Mouse (Mus musculus): ENCODE results near the gene B3galt4. TPM values are rescaled to one million over a fixed set of nuclear protein-coding genes. Genes with fewer than 3 reads are reported as not detected.

The B3galt4 gene
- polyA plus RNA-seq (2015; fragmentation: Nextera tagmentation; extraction: Ambion mirVana), result 5.6 and 7.0 TPM in 2 replicates

DNA sequence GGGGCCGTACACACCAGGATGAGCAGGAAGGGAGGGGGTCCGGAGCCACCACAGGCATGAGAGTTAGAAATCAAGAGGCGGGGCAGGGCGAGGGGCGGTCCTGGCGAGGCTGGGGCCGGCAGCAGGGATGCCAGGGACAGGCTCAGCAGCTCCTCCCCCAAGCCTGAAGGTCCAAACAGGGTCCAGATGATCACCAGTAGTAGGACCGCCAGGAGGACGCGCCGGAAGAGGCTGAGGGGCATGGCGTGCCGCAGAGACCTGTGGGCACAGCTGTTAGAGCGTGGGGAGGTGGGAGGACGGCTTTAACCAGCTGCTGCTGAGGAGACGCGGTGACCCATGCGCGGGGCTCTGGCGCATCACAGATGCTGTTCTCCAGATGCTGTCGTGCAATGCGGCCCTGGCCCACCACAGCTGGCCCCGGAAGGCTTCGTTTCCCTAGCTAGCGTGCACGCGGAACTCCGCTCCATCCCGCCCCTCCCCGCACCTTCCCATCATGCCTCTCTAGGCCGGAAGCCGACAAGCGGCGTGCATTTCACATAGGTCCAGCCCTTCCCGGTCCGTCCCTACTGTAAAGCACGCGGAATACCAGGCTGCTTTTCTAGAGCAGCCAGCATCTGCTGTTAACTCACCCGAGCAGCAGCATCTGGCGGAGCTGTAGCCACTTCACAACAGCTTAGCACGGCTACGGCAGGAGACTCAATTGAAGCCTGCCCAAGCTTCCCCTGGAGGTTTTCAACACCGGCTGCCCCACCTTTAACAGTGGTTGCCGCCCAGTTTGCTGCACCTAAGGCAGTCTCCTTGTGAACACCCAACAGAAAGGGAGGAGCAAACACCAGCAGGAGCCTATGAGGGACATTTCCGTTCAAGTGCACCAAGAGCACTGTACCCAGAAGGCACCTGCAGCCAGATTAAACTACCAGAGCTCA lies at the start of gene B3galt4:
TSS of gene B3galt4 (minus strand) at position 468 of the 926 bp plus-strand sequence.

DNA sequence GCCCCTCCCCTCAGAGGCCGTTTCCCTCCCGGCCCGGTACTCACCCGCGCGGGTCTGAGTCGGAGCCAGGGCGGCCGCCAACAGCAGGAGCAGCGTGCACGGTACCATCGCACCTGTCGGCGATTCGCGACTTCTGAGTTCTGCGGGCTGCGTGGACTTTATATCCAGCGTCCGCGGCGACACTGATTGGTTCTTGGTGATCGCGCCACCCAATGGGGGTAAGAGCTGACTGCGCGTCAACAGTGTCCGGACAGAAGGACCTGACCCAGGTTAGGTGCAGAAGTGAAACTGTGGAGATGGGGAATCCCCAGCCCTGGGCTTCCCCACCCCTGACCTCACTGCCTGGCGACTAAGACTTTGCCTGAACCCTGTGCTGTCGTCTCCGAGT lies 48.9 kb upstream of the B3galt4 start, which contains the start of gene H2-K1:
TSS of gene H2-K1 (minus strand) at position 198 of the 388 bp plus-strand sequence.

DNA sequence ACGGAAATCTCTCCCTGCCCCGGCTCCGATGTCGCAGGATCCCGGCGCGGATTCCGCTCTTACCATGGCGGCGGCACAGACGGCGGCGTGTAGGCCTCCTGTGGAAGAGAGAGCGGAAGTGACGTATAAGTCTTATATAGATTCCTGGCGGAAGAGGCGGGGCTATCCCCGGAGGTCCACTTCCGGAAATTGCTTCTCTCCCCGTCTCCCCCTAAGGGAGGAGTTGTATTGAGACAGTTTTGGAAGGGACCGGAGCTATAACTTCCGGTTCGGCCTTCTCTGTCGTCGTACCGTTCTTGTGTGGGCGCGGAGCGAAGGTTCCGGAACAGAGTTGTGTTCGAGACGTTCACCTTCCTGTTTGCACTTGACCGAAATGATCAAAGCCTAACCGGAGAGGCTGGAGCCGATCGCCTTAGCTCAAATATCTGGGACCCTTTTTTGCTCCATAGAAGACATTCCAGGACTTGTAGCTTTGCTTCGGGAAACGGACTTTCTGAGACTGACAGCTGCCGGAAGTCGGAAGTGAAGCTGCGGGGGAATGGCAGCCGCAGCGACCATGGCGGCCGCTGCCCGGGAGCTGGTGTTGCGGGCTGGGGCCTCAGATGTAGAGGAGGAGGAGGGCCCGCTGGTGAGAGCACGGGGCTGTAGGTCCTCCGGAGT lies 4.4 kb upstream of the B3galt4 start, which contains the start of the genes Vps52 and Rps18:
TSS of gene Vps52 (plus strand) at position 258 of the 660 bp plus-strand sequence.
TSS of gene Rps18 (minus strand) at position 447 of the 660 bp plus-strand sequence.

DNA sequence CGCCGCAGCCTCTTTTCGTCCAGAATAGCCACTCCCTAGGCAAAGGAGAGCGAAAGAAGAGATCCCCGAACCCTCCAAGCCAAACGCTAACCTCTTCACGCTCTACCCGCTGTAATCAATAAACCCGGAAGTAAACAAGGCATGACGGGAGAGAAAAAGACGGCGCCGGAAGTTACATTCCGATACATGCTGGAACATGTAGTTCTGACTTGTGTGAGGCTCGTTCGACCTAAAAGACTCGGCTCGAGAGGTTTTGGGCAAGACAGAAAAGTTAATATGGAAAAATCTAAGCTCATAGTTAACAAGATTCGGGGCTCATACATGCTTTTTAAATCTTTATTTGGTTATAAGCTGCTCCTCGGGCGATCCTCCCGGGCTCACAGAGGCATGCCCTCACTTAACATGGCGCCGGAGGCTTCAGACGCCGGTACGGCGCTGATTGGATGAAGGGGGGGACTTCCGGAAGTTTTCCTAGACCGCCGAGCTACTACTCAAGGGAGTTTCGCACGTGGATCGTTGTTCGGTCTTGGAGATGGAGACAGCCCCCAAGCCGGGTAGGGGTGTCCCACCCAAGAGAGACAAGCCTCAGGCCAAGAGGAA lies 11.0 kb downstream of the B3galt4 start, which contains the start of the genes Pfdn6 and Wdr46:
TSS of gene Pfdn6 (minus strand) at position 138 of the 600 bp plus-strand sequence.
TSS of gene Wdr46 (plus strand) at position 455 of the 600 bp plus-strand sequence.

DNA sequence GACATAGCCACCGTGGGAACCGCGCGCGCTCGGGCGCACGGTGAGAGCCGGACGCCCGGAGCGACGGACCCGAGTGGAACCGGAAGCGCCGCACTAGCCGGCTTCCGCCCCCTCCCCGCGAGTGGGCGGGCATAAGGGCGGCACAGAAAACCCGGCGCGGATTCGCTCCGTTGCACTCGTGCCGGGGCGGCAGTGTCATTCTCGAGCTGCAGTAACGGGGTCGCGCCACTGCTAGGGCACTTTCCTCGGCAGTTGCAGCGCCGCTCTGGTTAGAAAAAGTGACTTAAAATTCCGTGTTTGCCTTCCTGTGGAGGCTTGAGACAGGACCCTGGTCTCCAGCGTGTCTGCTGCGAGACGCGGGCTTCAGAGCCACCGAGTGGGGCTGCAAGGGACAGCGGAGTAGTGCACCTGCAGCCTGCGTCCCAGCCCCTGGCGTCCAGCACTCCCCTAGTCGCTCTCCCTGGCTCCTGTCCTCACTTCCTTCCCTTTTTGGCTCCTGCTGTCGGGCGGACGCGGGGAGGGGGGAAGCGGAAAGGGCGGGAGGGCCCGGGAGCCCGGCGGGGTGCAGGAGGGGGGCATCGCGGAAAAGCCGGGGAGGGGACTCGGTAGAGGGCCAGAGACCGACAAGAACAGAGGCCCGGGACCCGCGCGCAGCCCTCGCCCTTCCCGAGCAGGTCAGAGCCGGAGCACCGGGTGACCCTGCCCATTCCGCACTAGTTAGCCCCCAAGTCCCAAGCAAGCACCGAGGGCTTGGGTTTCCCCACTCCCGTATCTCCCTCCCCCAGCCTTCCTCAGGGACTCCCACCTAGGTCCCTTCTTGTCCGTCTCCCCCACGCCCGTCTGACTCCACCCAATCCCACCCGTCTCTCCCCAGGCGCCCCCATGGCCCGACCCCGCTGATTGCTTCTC lies 21.7 kb downstream of the B3galt4 start, which contains the start of gene Rgl2:
TSS of gene Rgl2 (plus strand) at position 173 of the 909 bp plus-strand sequence.

DNA sequence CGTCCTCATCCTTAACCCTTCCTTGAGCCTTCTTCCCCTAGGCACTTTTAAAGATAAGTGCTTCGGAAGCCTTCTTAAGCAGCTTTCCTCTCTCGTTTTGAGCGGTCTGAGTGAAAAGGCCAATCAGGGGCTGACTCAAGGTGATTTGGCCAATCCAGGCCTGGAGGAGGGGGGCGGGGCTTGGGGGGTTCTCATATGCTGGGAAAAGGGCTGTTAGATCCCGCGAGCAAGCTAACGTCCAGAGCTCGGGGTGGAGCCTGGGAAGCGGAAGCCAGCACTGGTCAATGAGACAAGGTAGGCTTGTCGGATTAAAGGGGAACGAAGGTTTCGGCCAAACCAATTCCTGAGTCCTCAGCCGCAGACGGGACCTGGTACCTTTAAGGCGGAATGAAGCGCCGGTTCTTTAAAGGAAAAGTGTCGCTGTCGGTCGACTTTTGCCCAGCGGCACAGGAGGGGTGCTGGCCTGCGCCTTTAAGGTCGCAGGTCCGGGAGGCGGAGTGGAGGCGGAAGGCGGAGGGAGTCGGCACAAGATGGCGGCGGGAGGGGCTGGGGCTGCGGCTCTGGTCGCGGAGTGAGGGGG lies 35.5 kb downstream of the B3galt4 start, which contains the start of the genes Tapbp and Zbtb22:
TSS of gene Tapbp (plus strand) at position 229 of the 580 bp plus-strand sequence.
TSS of gene Zbtb22 (plus strand) at position 234 of the 580 bp plus-strand sequence.

DNA sequence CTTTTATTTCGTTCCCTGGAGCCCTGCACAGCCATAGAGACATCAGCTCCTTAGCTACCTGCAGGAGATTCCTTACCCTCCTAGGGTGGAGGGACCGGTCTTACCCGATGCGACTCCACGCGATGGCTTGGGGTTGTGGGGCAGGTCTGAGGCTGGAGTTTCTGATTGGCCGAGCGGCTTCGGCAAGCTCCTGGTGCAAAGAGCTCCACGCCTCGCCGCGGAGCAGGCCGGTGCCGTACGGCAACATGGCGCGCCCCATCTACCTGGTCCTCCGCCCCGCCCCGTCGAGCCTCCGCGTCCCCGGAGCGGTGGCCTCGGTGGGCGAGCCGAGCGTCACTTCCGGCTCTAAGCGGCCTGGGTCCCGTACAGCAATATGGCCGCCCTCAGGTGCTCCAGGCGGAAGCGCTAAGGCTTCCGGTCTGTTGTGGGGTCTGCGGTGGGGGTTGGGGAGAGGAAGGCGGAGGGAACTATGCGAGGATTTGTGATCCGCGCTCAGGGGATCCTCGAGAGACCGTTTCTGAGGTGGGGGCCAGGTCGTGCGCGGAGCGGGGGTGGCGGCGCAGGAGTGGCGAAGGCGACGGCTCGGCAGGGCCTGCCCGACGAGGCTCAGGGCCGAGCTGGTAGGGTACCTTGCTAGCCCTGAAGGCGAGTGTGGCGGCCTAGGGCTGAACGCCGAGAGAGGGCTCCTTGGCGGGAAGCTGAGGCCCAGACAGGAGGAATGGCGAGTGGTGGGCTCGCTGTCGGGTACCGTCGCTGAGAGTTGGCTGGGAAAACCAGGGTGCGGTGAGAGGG lies 42.0 kb downstream of the B3galt4 start, which contains the start of gene Daxx:
TSS of gene Daxx (plus strand) at position 338 of the 792 bp plus-strand sequence.

DNA sequence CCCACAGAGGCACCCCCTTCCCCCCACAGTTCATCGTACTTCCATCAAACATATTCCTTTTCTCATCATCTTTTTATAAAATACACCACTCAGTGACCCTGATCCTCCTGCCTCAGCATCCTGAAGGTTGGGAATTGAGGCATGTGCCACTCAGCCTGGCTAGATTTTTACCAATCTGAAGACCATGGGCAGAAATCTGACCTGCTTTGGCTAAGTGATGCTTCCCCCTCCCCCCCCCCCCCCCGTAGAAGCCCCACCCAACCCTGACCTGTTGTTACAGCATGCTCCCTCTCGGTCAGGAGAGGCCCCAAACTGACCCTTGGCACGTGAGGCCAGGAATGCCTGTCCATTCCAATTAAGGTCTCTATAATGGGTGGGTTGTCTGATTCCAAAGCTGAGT lies 46.5 kb downstream of the B3galt4 start, which contains the start of gene Platr17:
TSS of gene Platr17 (plus strand) at position 301 of the 400 bp plus-strand sequence.

Other genes with a start within 250 kb of the B3galt4 start
- 75.3 and 77.9 TPM in 2 replicates for gene March2, start 232.8 kb downstream of the B3galt4 start, polyA plus RNA-seq (2015; fragmentation: Nextera tagmentation; extraction: Ambion mirVana)
- gene Rab11b, start 191.0 kb downstream of the B3galt4 start, polyA plus RNA-seq (2015; fragmentation: Nextera tagmentation; extraction: Ambion mirVana), result 235 and 237 TPM in 2 replicates
- gene Angptl4, start 169.7 kb downstream of the B3galt4 start, polyA plus RNA-seq (2015; fragmentation: Nextera tagmentation; extraction: Ambion mirVana), result 76.0 and 98.6 TPM in 2 replicates
- gene Kank3, start 141.0 kb downstream of the B3galt4 start, polyA plus RNA-seq (2015; fragmentation: Nextera tagmentation; extraction: Ambion mirVana), result 29.3 and 30.3 TPM in 2 replicates
- gene Rps28, start 126.9 kb downstream of the B3galt4 start, polyA plus RNA-seq (2015; fragmentation: Nextera tagmentation; extraction: Ambion mirVana), result 640 and 826 TPM in 2 replicates
- 501 and 563 TPM in 2 replicates for gene Ndufa7, start 126.9 kb downstream of the B3galt4 start, polyA plus RNA-seq (2015; fragmentation: Nextera tagmentation; extraction: Ambion mirVana)
- gene Cd320, start 108.4 kb downstream of the B3galt4 start, polyA plus RNA-seq (2015; fragmentation: Nextera tagmentation; extraction: Ambion mirVana), result 28.6 and 40.2 TPM in 2 replicates
- gene Gm7029, start 77.7 kb downstream of the B3galt4 start, polyA plus RNA-seq (2015; fragmentation: Nextera tagmentation; extraction: Ambion mirVana), result not detected in 2 replicates
- 1.4 and 2.0 TPM in 2 replicates for gene Kifc1, start 60.8 kb downstream of the B3galt4 start, polyA plus RNA-seq (2015; fragmentation: Nextera tagmentation; extraction: Ambion mirVana)
- gene Platr17, start 46.4 kb downstream of the B3galt4 start, polyA plus RNA-seq (2015; fragmentation: Nextera tagmentation; extraction: Ambion mirVana), result 0.18 and 0.55 TPM in 2 replicates
- gene Daxx, start 42.1 kb downstream of the B3galt4 start, polyA plus RNA-seq (2015; fragmentation: Nextera tagmentation; extraction: Ambion mirVana), result 22.3 and 22.6 TPM in 2 replicates
- gene Tapbp, start 35.6 kb downstream of the B3galt4 start, polyA plus RNA-seq (2015; fragmentation: Nextera tagmentation; extraction: Ambion mirVana), result 28.8 and 38.5 TPM in 2 replicates
- 10.8 and 12.1 TPM in 2 replicates for gene Zbtb22, start 35.6 kb downstream of the B3galt4 start, polyA plus RNA-seq (2015; fragmentation: Nextera tagmentation; extraction: Ambion mirVana)
- 20.9 and 22.0 TPM in 2 replicates for gene Rgl2, start 21.9 kb downstream of the B3galt4 start, polyA plus RNA-seq (2015; fragmentation: Nextera tagmentation; extraction: Ambion mirVana)
- 91.1 and 107 TPM in 2 replicates for gene Pfdn6, start 11.1 kb downstream of the B3galt4 start, polyA plus RNA-seq (2015; fragmentation: Nextera tagmentation; extraction: Ambion mirVana)
- 13.7 and 15.4 TPM in 2 replicates for gene Wdr46, start 10.8 kb downstream of the B3galt4 start, polyA plus RNA-seq (2015; fragmentation: Nextera tagmentation; extraction: Ambion mirVana)
- 31.6 and 31.8 TPM in 2 replicates for gene Vps52, start 4.3 kb upstream of the B3galt4 start, polyA plus RNA-seq (2015; fragmentation: Nextera tagmentation; extraction: Ambion mirVana)
- 1,060 and 1,200 TPM in 2 replicates for gene Rps18, start 4.5 kb upstream of the B3galt4 start, polyA plus RNA-seq (2015; fragmentation: Nextera tagmentation; extraction: Ambion mirVana)
- 49.2 and 107 TPM in 2 replicates for gene H2-K1, start 48.9 kb upstream of the B3galt4 start, polyA plus RNA-seq (2015; fragmentation: Nextera tagmentation; extraction: Ambion mirVana)
- gene Ring1, start 73.2 kb upstream of the B3galt4 start, polyA plus RNA-seq (2015; fragmentation: Nextera tagmentation; extraction: Ambion mirVana), result 12.3 and 13.6 TPM in 2 replicates
- gene H2-Ke6, start 76.6 kb upstream of the B3galt4 start, polyA plus RNA-seq (2015; fragmentation: Nextera tagmentation; extraction: Ambion mirVana), result 46.7 and 46.9 TPM in 2 replicates
- 82.1 and 94.7 TPM in 2 replicates for gene Slc39a7, start 80.2 kb upstream of the B3galt4 start, polyA plus RNA-seq (2015; fragmentation: Nextera tagmentation; extraction: Ambion mirVana)
- 31.9 and 33.4 TPM in 2 replicates for gene Rxrb, start 80.3 kb upstream of the B3galt4 start, polyA plus RNA-seq (2015; fragmentation: Nextera tagmentation; extraction: Ambion mirVana)
- gene Col11a2, start 87.9 kb upstream of the B3galt4 start, polyA plus RNA-seq (2015; fragmentation: Nextera tagmentation; extraction: Ambion mirVana), result 1.9 and 5.7 TPM in 2 replicates
- gene H2-Oa, start 140.9 kb upstream of the B3galt4 start, polyA plus RNA-seq (2015; fragmentation: Nextera tagmentation; extraction: Ambion mirVana), result 0.27 and 0.35 TPM in 2 replicates
- gene H2-DMa, start 168.1 kb upstream of the B3galt4 start, polyA plus RNA-seq (2015; fragmentation: Nextera tagmentation; extraction: Ambion mirVana), result 10.7 and 10.8 TPM in 2 replicates
- gene Brd2, start 171.1 kb upstream of the B3galt4 start, polyA plus RNA-seq (2015; fragmentation: Nextera tagmentation; extraction: Ambion mirVana), result 42.6 and 45.7 TPM in 2 replicates
- 0.17 and 0.33 TPM in 2 replicates for gene H2-DMb2, start 191.8 kb upstream of the B3galt4 start, polyA plus RNA-seq (2015; fragmentation: Nextera tagmentation; extraction: Ambion mirVana)
- gene H2-DMb1, start 201.6 kb upstream of the B3galt4 start, polyA plus RNA-seq (2015; fragmentation: Nextera tagmentation; extraction: Ambion mirVana), result 0.44 and 1.1 TPM in 2 replicates
- 3.5 and 5.1 TPM in 2 replicates for gene Tap1, start 236.1 kb upstream of the B3galt4 start, polyA plus RNA-seq (2015; fragmentation: Nextera tagmentation; extraction: Ambion mirVana)
- 3.6 and 6.3 TPM in 2 replicates for gene Psmb9, start 236.3 kb upstream of the B3galt4 start, polyA plus RNA-seq (2015; fragmentation: Nextera tagmentation; extraction: Ambion mirVana)
- 11.0 and 17.6 TPM in 2 replicates for gene Psmb8, start 246.2 kb upstream of the B3galt4 start, polyA plus RNA-seq (2015; fragmentation: Nextera tagmentation; extraction: Ambion mirVana)

Measured in skeletal muscle tissue, postnatal 0 days (tissue).